Mouse (Mus musculus) kidney, adult 18-20 months (tissue): Measurements from ENCODE around the gene Arrdc4.

Source experiments
- DNase-seq: peaks from one replicate; pipeline ENCODE4 v3.0.0; 2021

Arrdc4 gene

GRCm38 (mm10) chr7:68708563-68709318, 40.3 kb downstream of the Arrdc4 start:
- DNase-seq: no peak

- no peak for DNase-seq
These were observed 43.9 kb downstream of the Arrdc4 start for GRCm38 (mm10) chr7:68705162-68705561.

GRCm38 (mm10) chr7:68697313-68697712, 51.7 kb downstream of the Arrdc4 start:
- DNase-seq: no peak

- DNase-seq: peak; percentile 21
These were observed 52.1 kb downstream of the Arrdc4 start for GRCm38 (mm10) chr7:68696908-68697307.

- no peak for DNase-seq
These were observed 52.6 kb downstream of the Arrdc4 start for GRCm38 (mm10) chr7:68696446-68696845.

GRCm38 (mm10) chr7:68692731-68693130, 56.3 kb downstream of the Arrdc4 start:
- DNase-seq: no peak

- no peak for DNase-seq
These were observed 57.6 kb downstream of the Arrdc4 start for GRCm38 (mm10) chr7:68691454-68691853.

- no peak for DNase-seq
These were observed 61.9 kb downstream of the Arrdc4 start for GRCm38 (mm10) chr7:68687140-68687611.
